Mouse (Mus musculus): ENCODE measurements around the gene Apol6.

DNA sequence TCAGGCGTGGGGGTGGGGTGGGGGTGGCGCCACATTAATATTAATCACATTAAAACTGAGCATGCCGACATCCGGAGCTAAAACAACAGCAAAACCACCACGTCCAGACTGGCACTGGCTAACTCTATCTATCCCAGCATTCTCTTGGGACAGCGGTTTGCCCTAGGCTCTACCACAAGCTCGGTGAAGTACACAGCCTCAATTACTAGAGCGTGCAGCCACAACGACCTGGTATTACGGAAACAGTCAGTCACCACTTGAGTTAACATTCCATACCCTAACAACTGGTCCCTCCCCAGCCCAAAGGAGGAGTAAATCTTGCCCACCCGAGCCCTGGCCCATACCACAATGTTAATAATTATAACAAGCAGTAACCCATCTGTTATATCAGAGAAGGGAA is 44.7 kb downstream of the Apol6 start:
- TF ChIP-seq CTCF (IDR thresholded peaks at IDR 0.05) (no peak), EP300 (IDR thresholded peaks at IDR 0.05) (no peak)
